Mouse (Mus musculus) G1E (cell line): ENCODE data around the gene Fktn. TPM values are rescaled to one million over a fixed set of nuclear protein-coding genes. Genes with fewer than 3 reads are reported as not detected.

ENCODE experiments used
- ATAC-seq: 2 replicates; pipeline ENCODE4 v1.8.0; 2016; ENCODE audit warnings: mild to moderate bottlenecking; ENCODE audit not compliant: insufficient number of reproducible peaks, poor library complexity, low FRiP score, severe bottlenecking; ENCODE audit errors: extremely low read depth
- DNase-seq: peaks from one replicate; pipeline ENCODE4 v3.0.0; 2012; ENCODE audit warnings: low spot score
- H3K27me3 ChIP-seq: 2 replicates; pipeline ENCODE4 v1.6.1; 2012; ENCODE audit warnings: mild to moderate bottlenecking, low read length, inconsistent platforms; ENCODE audit not compliant: insufficient read depth
- H3K36me3 ChIP-seq: replicated peaks from 2 replicates; pipeline ENCODE3; 2012; ENCODE audit warnings: mild to moderate bottlenecking, inconsistent platforms
- H3K4me1 ChIP-seq: 2 replicates; pipeline ENCODE4 v1.6.1; 2012; ENCODE audit warnings: low read depth, low read length, inconsistent platforms, mixed read lengths; ENCODE audit not compliant: insufficient read depth
- H3K4me3 ChIP-seq: 2 replicates; pipeline ENCODE4 v1.5.1; 2012; ENCODE audit warnings: low read depth, mild to moderate bottlenecking, inconsistent platforms, low read length, moderate library complexity, mixed read lengths
- H3K9me3 ChIP-seq: replicated peaks from 2 replicates; pipeline ENCODE4 v1.6.1; 2012; ENCODE audit warnings: inconsistent platforms
- CTCF ChIP-seq: IDR thresholded peaks from 2 replicates; pipeline ENCODE4 v1.5.1; 2012; ENCODE audit warnings: low read depth, low read length, inconsistent platforms, mixed read lengths
- GATA1 ChIP-seq: IDR thresholded peaks from 2 replicates; pipeline ENCODE4 v1.6.1; 2012; ENCODE audit warnings: borderline replicate concordance, low read length, inconsistent platforms, mixed read lengths
- GATA2 ChIP-seq: IDR thresholded peaks from 2 replicates; pipeline ENCODE4 v1.6.1; 2012; ENCODE audit warnings: low read depth, low read length, inconsistent platforms, borderline replicate concordance
- POLR2AphosphoS5 ChIP-seq: IDR thresholded peaks from 2 replicates; pipeline ENCODE4 v1.6.1; 2012; ENCODE audit warnings: low read depth, low read length, inconsistent platforms; ENCODE audit not compliant: insufficient replicate concordance
- TAL1 ChIP-seq: conservative IDR thresholded peaks from 2 replicates; pipeline ENCODE4 v1.6.1; 2012; ENCODE audit warnings: low read depth, low read length, inconsistent platforms, mixed read lengths
- polyA plus RNA-seq: library from polyadenylated mRNA; stranded (reverse); fragments of >175 nt; gene quantifications from 2 replicates; pipeline ENCODE4 v1.2.3, GENCODE M21; 2012
- total RNA-seq, 2 experiments: library from RNA; stranded (forward) in 1 of 2; stranded (reverse) in 1 of 2; fragments of 200-1000 nt in 1 of 2; fragments of >200 nt in 1 of 2; fragmentation: Nextera tagmentation in 1 of 2; gene quantifications; 2 replicates each; pipeline ENCODE4 v1.2.3; 2014 to 2017

Gene Fktn
- total and polyA plus RNA-seq, 3 experiments: 0.44 to 11.3 (median 4.5) TPM

DNA sequence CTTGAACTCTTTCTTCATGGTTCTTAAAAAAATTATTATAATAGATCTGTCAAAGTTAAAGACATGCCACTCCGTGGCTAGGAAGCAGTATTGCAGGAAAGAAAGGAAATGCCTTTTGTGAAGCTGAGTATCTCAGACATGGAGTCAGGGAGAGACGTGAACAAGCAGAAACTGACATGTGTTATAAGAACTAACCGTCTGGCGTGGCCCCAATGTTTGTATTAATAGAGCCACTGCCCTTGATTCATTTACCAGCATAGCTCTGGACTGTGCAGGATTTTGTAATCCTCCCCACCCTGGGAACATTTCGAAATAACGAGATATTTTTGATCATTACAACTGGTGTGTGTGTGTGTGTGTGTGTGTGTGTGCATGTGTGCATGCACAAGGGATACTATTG lies 109.9 kb downstream of the Fktn start:
- H3K4me3 ChIP-seq: no peak overlapping the region
- no peak for TF ChIP-seq CTCF
- TF ChIP-seq TAL1: no peak
- no peak for TF ChIP-seq GATA2
- no peak for TF ChIP-seq POLR2AphosphoS5
- no peak for TF ChIP-seq GATA1
- no peak for ATAC-seq

DNA sequence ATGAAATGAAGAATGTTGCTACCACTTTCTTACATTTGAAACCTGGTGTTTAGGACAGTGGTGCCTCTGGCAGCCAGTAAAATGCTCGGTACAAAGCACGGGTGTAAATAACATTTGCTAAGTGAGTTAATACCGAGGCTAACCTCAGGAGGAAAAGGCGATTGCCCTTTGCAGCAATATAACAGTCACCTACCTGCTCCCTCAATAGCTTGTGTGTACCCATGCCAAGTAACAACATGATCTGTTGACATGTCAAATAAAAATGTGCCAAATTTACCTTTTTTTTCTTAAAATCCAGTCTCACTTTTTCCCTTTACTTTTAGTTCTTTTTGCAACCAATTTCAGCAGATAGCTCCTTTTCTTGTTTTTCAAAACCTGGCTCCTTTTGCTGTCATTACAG lies 111.0 kb downstream of the Fktn start:
- ATAC-seq: no peak
- Histone ChIP-seq H3K36me3 (peaks cover 8% of the 10 kb centered on the region), H3K9me3 (no peaks in the 10 kb centered on the region), H3K4me3 (no peak overlapping the region), H3K27me3 (no peaks in the 10 kb centered on the region), H3K4me1 (peaks cover 30% of the 10 kb centered on the region)
- DNase-seq: no peak
- TF ChIP-seq GATA2: no peak
- no peak for TF ChIP-seq TAL1
- TF ChIP-seq GATA1: no peak
- TF ChIP-seq CTCF: no peak
- no peak for TF ChIP-seq POLR2AphosphoS5

More for the DNA sequence above, 109.9 kb downstream of the Fktn start:
- Histone ChIP-seq H3K9me3 (no peaks in the 10 kb centered on the region), H3K36me3 (peaks cover 4% of the 10 kb centered on the region), H3K4me1 (peaks cover 39% of the 10 kb centered on the region), H3K27me3 (no peaks in the 10 kb centered on the region)
- no peak for DNase-seq

DNA sequence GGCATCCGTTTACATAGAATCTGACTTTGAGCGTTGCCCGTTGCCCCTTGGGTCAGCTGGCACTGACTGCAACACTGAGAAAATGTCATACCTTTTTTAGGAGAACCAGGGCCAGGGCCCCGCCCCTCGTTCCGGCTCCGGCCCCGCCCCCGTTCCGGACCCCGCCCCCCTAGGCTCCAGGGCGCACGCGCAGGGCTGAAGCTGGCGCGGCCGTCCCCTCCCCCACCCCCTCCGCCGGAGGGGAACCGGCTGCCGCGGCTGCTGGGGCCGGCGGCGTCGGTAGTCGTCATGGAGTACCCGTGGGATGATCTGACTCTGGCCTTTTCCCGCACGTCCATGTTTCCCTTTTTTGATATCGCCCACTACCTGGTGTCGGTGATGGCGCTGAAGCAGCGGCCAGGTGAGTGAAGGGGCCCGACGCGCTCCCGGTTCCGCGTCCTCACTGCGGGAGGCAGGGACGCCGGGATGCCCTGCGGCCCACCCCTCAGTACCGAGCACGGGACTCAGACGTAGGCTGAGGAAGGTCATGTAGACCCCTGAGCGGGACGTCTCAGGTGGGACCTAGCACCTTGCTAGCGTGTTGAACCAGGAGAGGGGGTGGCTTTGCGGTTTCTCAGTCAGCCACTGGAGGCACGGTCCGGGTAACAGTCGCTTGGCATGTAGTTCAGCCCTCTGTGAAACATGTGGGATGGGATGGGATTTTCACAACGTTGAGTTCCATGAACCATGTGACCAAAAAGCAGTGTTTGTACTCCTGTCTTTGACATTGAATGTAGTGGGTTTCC lies 112.2 kb downstream of the Fktn start, which contains the start of gene Tmem38b:
Gene Tmem38b, plus strand, starts transcription at position 225 of the 785 bp plus-strand sequence.
- Histone ChIP-seq H3K4me1 (peaks cover 31% of the 10 kb centered on the region), H3K27me3 (no peaks in the 10 kb centered on the region), H3K9me3 (no peaks in the 10 kb centered on the region), H3K4me3 (peak within 1 kb of the TSS; percentile 99), H3K36me3 (peaks cover 15% of the 10 kb centered on the region)
- DNase-seq: peak; percentile 69
- peak; percentile 62 for ATAC-seq
- TF ChIP-seq POLR2AphosphoS5: no peak
- no peak for TF ChIP-seq TAL1
- TF ChIP-seq GATA1: no peak
- no peak for TF ChIP-seq CTCF
- TF ChIP-seq GATA2: no peak

DNA sequence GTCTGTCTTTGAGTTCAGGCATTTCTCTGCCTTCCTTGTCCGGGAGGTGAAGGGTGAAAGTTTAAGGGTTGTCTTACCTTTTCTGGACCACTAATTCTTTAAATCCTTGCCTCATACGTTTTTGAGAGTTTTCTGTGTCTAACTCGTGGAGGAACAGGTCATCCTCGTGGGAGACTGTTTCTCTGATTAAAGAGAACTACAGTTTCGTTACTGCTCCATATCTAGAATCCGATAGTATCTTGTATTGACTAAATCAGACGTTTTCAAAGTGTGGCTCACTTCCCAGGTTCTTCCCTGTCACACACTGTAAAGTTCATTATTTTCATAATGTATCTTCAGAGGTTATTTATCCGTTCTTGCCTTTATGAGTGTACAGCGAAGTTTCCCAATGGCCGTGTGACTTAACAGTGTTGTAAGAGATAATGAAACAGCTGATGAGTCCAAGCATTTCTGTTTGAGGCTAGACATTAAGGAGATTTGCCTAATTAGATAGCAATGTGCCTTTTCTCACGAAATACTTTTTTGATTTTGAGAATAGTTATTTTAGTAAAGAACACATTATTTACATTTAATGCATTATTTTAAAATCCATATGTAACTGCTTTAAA lies 112.9 kb downstream of the Fktn start:
- ATAC-seq (0 out of 2 replicates have a peak, but pooled peaks have one; percentile 43), DNase-seq (no peak)
- peaks cover 29% of the 10 kb centered on the region for H3K4me1 ChIP-seq
- H3K9me3 ChIP-seq: no peaks in the 10 kb centered on the region
- no peaks in the 10 kb centered on the region for H3K27me3 ChIP-seq
- peak overlapping the region; percentile 99 for H3K4me3 ChIP-seq
- peaks cover 15% of the 10 kb centered on the region for H3K36me3 ChIP-seq
- TF ChIP-seq CTCF (no peak), GATA1 (no peak), POLR2AphosphoS5 (no peak), GATA2 (no peak), TAL1 (no peak)

Other genes with a start within 250 kb of the Fktn start
- gene Fsd1l, start 82.5 kb upstream of the Fktn start, total RNA-seq (2014; fragmentation: Nextera tagmentation): 1.7 TPM in 1 of 2 replicates, not detected in the other
- gene Fsd1l, start 82.5 kb upstream of the Fktn start, total RNA-seq (2017): 0.06 and 0.11 TPM in 2 replicates
- not detected in 2 replicates for gene Fsd1l, start 82.5 kb upstream of the Fktn start, polyA plus RNA-seq
- gene Tal2, start 65.7 kb downstream of the Fktn start, total RNA-seq (2014; fragmentation: Nextera tagmentation): not detected in 2 replicates
- gene Tal2, start 65.7 kb downstream of the Fktn start, total RNA-seq (2017): 0.22 TPM in 1 of 2 replicates, not detected in the other
- not detected in 2 replicates for gene Tal2, start 65.7 kb downstream of the Fktn start, polyA plus RNA-seq
- gene Tmem38b, start 112.0 kb downstream of the Fktn start, total RNA-seq (2014; fragmentation: Nextera tagmentation): 17.3 and 21.3 TPM in 2 replicates
- gene Tmem38b, start 112.0 kb downstream of the Fktn start, total RNA-seq (2017): 5.6 and 7.0 TPM in 2 replicates
- gene Tmem38b, start 112.0 kb downstream of the Fktn start, polyA plus RNA-seq: 13.3 and 15.8 TPM in 2 replicates